Mouse (Mus musculus): ENCODE data around the gene Naip2. TPM values are rescaled to one million over a fixed set of nuclear protein-coding genes. Genes with fewer than 3 reads are reported as not detected.
"Not testable (repeated sequence)": the region's sequence is repeated elsewhere in the genome, so short reads cannot be mapped to it uniquely, and the experiment has no call there.

Naip2 gene
- polyA plus RNA-seq (2016; fragmentation: Nextera tagmentation; extraction: Ambion mirVana) = 1.3 and 1.5 TPM in 2 replicates

GRCm38 (mm10) chr13:100201659-100202333, at the start of gene Naip2:
Gene Naip2 (minus strand): TSS chr13:100202092.
- peak within 1 kb of the TSS; percentile 49 for H3K4me3 ChIP-seq
- WGBS (ENCODE audit: insufficient replicate concordance) = 12% methylated on average over 3 of the region's 3 CpGs

DNA sequence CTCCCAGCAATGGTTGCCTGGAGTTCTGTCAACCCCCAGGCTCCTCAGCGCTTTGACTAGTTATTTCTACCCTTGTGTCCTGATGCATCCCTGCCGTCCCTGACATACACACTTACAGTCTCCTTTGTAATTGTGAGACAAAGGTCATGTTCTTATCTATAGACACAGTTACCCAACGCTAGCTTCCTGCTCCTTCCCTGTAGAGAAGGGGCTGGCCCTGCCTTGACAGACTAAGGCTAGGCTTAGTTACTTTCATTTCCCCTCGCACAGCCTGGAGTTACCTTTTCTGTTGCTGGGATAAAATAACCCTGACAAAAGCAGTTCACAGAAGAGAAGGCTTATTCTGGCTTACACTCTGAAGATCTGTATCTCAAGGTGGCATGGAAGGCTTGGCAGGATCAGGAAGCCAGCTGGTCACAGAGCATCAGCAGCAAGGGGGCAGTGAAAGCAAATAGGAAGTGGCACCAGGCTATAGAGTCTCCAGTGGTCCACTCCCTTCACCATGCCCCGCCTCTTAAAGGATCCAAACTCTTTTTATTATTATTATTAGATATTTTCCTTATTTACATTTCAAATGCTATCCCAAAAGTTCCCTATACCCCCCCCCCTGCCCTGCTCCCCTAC, 45.1 kb upstream of the Naip2 start:
- H3K27ac ChIP-seq; H3K4me1 ChIP-seq; H3K27me3 ChIP-seq (replicated peaks); H3K9me3 ChIP-seq (replicated peaks); H3K9ac ChIP-seq; H3K36me3 ChIP-seq: not testable (repeated sequence)
- WGBS (ENCODE audit: insufficient replicate concordance) = 18% methylated on average over 5 of the region's 5 CpGs
- H3K4me3 ChIP-seq = peak overlapping the region; percentile 11; the same call in 1 of the 2 replicates
- ATAC-seq = peak; percentile 49; the same call in 1 of the 2 replicates
- H3K4me2 ChIP-seq = peak overlapping the region; percentile 38

More at GRCm38 (mm10) chr13:100201659-100202333, at the start of gene Naip2:
- H3K9ac ChIP-seq = peak within 1 kb of the TSS; percentile 35; the same call in 1 of the 2 replicates
- H3K9me3 ChIP-seq (replicated peaks); H3K36me3 ChIP-seq; H3K27me3 ChIP-seq (replicated peaks): not testable (repeated sequence)
- H3K27ac ChIP-seq = peak within 1 kb of the TSS; percentile 49
- peak within 1 kb of the TSS; percentile 56 for H3K4me2 ChIP-seq
- ATAC-seq = peak; percentile 86
- H3K4me1 ChIP-seq = peaks cover 14% of the 10 kb centered on the region; the same call in 1 of the 2 replicates

- peak within 1 kb of the TSS; percentile 38 for H3K4me2 ChIP-seq
These were observed 44.3 kb upstream of the Naip2 start, which contains the start of gene Naip5 for GRCm38 (mm10) chr13:100246223-100246622. Gene Naip5 (minus strand): TSS chr13:100246323.

DNA sequence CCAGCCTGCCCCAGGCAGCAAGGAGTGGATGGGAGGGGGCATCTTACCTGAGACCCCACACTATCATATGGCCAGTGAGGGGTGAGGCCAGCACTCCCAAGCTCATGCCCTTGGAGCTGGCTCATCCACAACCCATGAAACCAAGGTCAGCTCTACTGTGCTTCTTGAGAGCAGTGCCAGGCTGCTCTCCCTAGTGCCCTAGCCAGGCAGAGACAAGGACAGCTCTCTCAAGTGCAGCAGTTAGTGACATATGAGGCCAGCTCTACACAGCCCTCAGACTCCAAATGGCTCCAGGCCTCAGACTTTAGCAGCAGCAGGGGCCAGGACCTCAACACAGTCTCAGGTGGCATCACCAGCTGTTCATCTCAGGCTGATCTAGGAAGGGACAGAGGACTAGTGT, 41.8 kb upstream of the Naip2 start:
- H3K9me3 ChIP-seq (replicated peaks) = no peaks in the 10 kb centered on the region
- H3K4me3 ChIP-seq = no peak overlapping the region
- no peak overlapping the region for H3K27ac ChIP-seq
- H3K36me3 ChIP-seq = no peaks in the 10 kb centered on the region
- no peak overlapping the region for H3K4me2 ChIP-seq
- no peaks in the 10 kb centered on the region for H3K27me3 ChIP-seq (replicated peaks)
- no peak overlapping the region for H3K9ac ChIP-seq
- H3K4me1 ChIP-seq = no peaks in the 10 kb centered on the region
- no peak for ATAC-seq

More at GRCm38 (mm10) chr13:100246223-100246622, 44.3 kb upstream of the Naip2 start, which contains the start of gene Naip5:
- H3K4me1 ChIP-seq; H3K9me3 ChIP-seq (replicated peaks); H3K9ac ChIP-seq; H3K36me3 ChIP-seq; ATAC-seq; H3K27ac ChIP-seq; H3K27me3 ChIP-seq (replicated peaks): not testable (repeated sequence)
- H3K4me3 ChIP-seq = peak within 1 kb of the TSS; percentile 11; the same call in 1 of the 2 replicates
- 59% methylated on average over 4 of the region's 4 CpGs for WGBS (ENCODE audit: insufficient replicate concordance)

DNA sequence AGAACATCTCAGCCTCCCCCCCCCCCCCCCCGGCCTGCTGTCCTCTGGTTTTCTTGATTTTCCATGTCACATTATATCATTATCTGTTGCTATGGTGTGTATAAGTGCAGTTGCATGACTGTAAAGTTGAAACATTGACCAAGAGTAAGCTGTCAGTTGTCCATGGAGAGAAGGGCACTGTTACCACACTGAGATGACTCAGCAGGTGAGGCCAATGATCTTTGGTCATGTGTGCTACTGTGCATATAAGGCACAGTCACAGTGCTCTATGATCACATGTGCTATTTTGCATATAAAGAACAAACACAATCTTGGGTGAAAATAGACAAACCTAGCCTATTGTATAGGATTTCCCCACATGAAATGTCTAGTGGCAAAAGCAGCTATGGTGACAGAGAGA, 11.8 kb upstream of the Naip2 start:
- H3K9ac ChIP-seq; H3K27me3 ChIP-seq (replicated peaks); ATAC-seq; H3K4me1 ChIP-seq; H3K4me2 ChIP-seq; H3K4me3 ChIP-seq; H3K27ac ChIP-seq; H3K9me3 ChIP-seq (replicated peaks); H3K36me3 ChIP-seq: not testable (repeated sequence)
- WGBS (ENCODE audit: insufficient replicate concordance) = 70% methylated on average over 1 of the region's 1 CpGs

GRCm38 (mm10) chr13:100210540-100210939, 8.6 kb upstream of the Naip2 start:
- WGBS (ENCODE audit: insufficient replicate concordance) = 21% methylated on average over 8 of the region's 8 CpGs
- ATAC-seq = no peak
- no peaks in the 10 kb centered on the region for H3K9me3 ChIP-seq (replicated peaks)
- H3K9ac ChIP-seq = no peak overlapping the region
- H3K27ac ChIP-seq = no peak overlapping the region
- H3K4me1 ChIP-seq = no peaks in the 10 kb centered on the region
- H3K4me3 ChIP-seq = no peak overlapping the region
- H3K4me2 ChIP-seq = no peak overlapping the region
- H3K36me3 ChIP-seq = no peaks in the 10 kb centered on the region
- no peaks in the 10 kb centered on the region for H3K27me3 ChIP-seq (replicated peaks)

GRCm38 (mm10) chr13:100203319-100203718, 1.4 kb upstream of the Naip2 start:
- Histone ChIP-seq H3K9me3 (replicated peaks) (no peaks in the 10 kb centered on the region), H3K36me3 (no peaks in the 10 kb centered on the region), H3K27ac (no peak overlapping the region), H3K4me1 (peaks cover 14% of the 10 kb centered on the region; the same call in 1 of the 2 replicates), H3K9ac (no peak overlapping the region), H3K4me2 (no peak overlapping the region), H3K4me3 (no peak overlapping the region), H3K27me3 (replicated peaks) (no peaks in the 10 kb centered on the region)
- WGBS (ENCODE audit: insufficient replicate concordance) = 52% methylated on average over 1 of the region's 1 CpGs
- no peak for ATAC-seq

GRCm38 (mm10) chr13:100200778-100201177, 1.1 kb downstream of the Naip2 start:
- H3K4me3 ChIP-seq = peak overlapping the region; percentile 49
- no peaks in the 10 kb centered on the region for H3K36me3 ChIP-seq
- H3K9ac ChIP-seq = no peak overlapping the region
- H3K4me2 ChIP-seq = peak overlapping the region; percentile 56
- H3K27me3 ChIP-seq (replicated peaks) = no peaks in the 10 kb centered on the region
- peaks cover 14% of the 10 kb centered on the region; the same call in 1 of the 2 replicates for H3K4me1 ChIP-seq
- peak; percentile 75 for ATAC-seq
- no peak overlapping the region for H3K27ac ChIP-seq
- H3K9me3 ChIP-seq (replicated peaks) = no peaks in the 10 kb centered on the region

GRCm38 (mm10) chr13:100195421-100195820, 6.5 kb downstream of the Naip2 start:
- H3K4me1 ChIP-seq = peaks cover 2% of the 10 kb centered on the region; the same call in 1 of the 2 replicates
- H3K4me2 ChIP-seq = no peak overlapping the region
- H3K36me3 ChIP-seq = no peaks in the 10 kb centered on the region
- no peak overlapping the region for H3K27ac ChIP-seq
- WGBS (ENCODE audit: insufficient replicate concordance) = 49% methylated on average over 3 of the region's 3 CpGs
- H3K9ac ChIP-seq = no peak overlapping the region
- H3K27me3 ChIP-seq (replicated peaks) = no peaks in the 10 kb centered on the region
- no peaks in the 10 kb centered on the region for H3K9me3 ChIP-seq (replicated peaks)
- no peak for ATAC-seq
- no peak overlapping the region for H3K4me3 ChIP-seq

DNA sequence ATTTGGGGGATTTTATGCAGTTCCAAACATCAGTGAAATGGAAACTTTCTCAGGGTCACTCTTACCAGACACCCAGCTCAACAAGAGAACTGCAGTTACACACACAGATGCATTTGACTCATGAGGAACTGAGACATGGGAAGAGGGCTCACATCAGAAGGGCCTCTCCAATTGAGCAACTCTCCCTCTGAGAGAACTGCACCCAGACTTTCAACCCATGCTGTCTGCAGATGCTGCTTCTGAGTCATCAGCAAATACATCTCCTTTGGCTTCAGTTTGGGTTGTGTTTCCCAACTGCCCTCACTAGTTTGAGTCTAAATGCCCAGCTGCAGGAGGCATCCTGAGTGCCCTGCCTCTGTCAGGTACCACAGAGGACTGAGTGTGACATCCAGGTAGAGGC, 18.8 kb downstream of the Naip2 start:
- H3K4me1 ChIP-seq; H3K9ac ChIP-seq; ATAC-seq; H3K9me3 ChIP-seq (replicated peaks); H3K4me3 ChIP-seq; H3K36me3 ChIP-seq; H3K27ac ChIP-seq; H3K27me3 ChIP-seq (replicated peaks); H3K4me2 ChIP-seq: not testable (repeated sequence)

- 82% methylated on average over 4 of the region's 5 CpGs for WGBS (ENCODE audit: insufficient replicate concordance)
- H3K4me2 ChIP-seq; ATAC-seq; H3K4me1 ChIP-seq; H3K36me3 ChIP-seq; H3K9ac ChIP-seq; H3K9me3 ChIP-seq (replicated peaks); H3K27ac ChIP-seq; H3K4me3 ChIP-seq; H3K27me3 ChIP-seq (replicated peaks): not testable (repeated sequence)
These were observed 27.5 kb downstream of the Naip2 start for GRCm38 (mm10) chr13:100174360-100174759.

DNA sequence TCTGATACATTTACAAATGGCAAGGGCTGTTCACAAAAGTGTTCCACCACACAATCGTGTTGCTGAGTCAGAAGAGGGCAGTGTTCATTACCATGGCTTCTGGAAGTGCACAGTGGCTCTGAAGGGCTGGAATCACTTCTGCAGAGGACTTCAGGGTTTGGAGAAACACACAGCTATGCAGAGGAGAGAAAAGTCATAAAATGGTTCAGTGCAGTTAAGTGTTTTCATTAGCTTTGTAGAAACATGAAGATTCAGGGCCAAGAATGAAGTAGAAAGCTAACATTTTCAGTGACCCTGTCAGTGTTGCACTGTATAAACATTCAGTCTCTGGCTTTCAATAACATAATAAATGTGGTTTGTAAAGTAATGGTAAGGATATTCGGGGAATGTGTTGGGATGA, 35.5 kb downstream of the Naip2 start:
- not testable (repeated sequence) for H3K36me3 ChIP-seq; H3K4me3 ChIP-seq; H3K9me3 ChIP-seq (replicated peaks); H3K27me3 ChIP-seq (replicated peaks); H3K9ac ChIP-seq; H3K4me1 ChIP-seq; H3K4me2 ChIP-seq; H3K27ac ChIP-seq; ATAC-seq
- 58% methylated on average over 2 of the region's 2 CpGs for WGBS (ENCODE audit: insufficient replicate concordance)
